Mouse (Mus musculus): ENCODE measurements around the gene Gli1.
A peak's percentile ranks its signal among the peaks of the same experiment; 100 is the strongest.

The Gli1 gene

DNA sequence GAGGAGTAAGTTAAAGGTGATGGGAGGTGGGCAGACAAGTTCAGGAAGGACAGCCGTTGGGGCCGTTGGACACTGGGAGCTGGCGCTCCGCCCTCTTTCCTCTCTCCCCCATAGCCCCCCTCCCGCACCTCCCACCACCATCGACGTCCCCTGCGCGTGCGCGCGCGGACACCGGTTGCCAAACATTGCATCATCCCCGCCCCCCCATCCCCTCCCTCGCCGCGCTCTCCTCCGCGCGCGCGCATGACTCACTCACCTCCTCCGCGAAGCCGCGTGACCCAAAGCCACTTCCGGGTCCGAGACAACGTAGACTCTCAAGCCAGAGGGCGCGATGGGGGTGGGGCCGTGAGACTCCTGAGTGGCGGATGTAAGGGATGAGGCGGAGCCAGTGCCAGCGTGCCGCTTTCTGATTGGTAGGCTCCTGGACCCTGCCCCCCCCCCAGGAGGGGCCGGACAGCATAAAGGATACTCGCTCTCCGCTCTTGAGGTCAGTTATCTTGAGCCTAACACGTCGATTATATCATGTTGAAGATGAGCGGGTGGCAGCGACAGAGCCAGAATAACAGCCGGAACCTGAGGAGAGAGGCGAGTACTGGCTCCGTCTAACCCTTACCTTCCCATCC, 51.4 kb downstream of the Gli1 start:
- DNase-seq, result peak; percentile 100

DNA sequence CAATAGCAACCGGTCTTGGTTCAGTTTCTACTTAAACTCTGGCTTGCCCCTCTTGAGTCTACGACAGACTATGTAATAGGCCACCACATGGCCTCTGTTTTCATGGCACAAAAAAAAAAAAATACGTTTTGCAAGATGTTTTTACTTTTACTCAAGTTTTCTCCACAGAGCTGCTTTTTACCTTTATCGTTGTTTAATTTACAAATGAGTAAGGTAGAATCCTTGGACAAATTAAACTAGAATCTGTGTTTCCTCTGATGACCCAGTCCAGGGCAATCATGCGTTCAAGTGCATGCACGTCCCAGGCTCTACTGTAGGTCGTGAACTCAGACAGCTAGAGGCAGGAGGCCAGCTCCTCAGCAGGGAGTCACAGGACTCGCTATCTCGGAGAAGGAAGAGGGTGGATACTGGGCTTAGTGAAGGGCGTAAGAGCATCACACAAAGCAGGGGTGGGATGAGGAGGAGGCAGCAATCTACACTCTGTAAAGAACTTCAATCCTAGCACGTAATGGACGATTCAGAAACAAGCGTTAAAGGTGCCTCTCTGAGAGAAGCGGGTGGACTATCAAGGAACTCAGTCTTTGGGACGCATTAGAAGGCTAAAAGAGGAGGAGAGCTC, 52.1 kb downstream of the Gli1 start:
- DNase-seq, result peak; percentile 77

DNA sequence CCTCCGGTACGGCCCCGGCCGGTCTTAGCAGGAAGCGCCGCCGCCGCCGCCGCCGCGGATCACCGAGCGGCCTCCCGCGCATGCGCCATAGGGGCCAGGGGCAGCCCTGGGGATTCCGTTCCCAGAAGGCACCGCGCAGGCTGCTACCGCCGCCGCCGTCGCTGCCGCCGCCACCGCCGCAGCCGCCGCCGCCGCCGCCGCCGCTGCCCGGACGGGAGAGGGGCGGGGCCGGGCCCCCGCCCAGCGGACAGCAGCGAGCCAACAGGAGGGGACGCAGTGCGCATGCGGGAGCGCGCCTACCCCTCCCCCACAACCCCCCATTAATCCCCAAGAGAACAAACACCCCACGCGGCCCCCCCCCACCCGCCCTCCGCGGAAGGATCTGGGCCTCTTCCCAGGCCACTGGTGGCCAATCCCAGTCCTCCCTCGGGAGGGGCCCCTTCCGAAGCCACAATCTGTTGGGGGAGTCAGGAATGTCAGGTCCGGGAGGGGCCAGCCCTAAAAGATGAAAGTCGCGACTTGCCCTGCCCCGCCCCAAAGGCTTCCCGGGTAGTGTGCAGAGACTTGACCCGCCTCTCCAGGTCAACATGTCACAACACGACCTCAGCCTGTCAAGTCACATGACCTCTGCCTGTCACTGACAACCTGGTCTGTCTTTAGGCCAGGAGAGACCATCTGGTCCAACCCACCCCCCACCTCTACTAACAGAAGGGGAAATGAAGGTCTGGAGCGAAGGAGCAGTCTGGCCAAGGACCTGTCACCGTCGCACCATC, 52.8 kb downstream of the Gli1 start, which contains the start of gene Mbd6:
TSS of gene Mbd6 (minus strand) at position 219 of the 773 bp plus-strand sequence.
- peak; percentile 94 for DNase-seq

DNA sequence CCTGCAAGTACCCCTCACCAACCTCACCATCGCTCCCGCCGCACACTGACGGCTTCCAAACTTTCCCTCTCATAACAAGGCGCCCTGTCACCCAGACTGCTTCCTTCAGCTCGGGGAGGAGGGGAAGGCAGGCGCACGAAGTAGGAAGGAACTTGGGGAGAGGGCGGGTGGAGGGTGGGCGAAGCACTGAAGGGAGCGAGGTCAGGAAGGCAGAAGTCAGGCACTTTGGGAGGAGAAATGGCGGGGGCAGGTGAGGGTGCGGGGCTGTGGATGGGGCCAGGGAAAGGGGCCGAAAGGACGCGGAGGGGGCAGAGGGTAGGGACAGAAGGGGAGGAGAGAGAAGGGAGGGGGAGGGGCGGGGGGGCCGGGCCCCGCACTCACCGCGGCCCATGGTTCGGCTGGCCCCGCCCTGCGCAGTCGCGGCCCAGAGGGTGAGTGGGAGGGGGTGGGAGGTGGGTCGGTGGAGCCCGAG, 53.4 kb downstream of the Gli1 start:
- DNase-seq, result peak; percentile 81

DNA sequence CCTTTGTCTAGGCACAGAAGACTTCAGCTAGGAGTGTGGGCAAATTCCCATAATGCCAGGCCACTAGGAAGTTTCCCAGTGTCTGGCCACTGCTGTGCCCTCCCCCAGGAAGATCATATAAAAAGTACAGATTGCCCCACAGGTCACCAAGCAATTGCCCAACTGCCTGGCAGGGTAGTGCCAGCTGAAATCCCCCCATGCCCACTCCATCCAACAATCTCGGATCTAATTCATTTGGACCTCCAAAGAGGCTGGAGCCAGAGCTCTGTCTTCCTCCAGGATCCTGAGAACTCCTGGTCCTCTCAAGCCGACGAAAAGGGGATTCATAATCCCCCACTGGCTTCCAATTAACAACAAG, 53.9 kb downstream of the Gli1 start:
- DNase-seq, result no peak

DNA sequence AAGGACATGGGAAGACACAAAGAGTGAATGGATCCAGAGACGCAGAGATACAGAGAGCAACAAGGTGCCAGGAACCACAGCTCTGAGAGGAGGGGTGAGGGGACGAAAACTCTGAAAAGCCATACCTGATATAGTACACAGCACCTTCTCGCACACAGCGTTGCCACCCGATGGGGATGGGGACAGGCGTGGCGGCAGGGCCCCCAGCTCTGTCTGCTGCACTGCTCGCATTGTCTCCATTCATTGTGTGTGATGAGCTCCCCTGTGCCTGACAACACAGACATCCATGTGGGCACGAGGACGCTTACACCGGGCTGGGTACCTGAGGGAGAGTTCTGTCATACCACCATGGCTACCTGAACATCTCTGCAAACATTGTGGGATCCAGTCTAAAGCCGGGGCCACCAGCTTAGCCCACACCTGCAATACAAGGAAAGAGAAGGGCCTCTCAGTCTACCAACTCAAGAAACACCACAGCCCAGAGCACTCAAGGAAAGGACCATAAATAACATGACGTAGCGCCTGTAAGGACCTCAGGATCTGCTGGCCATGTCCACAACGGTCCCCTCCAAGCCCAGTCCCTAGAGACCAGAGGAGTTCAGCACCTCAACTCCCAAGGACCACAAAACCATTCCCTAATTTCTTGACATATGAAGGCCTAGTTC, 54.4 kb downstream of the Gli1 start:
- DNase-seq, result no peak

DNA sequence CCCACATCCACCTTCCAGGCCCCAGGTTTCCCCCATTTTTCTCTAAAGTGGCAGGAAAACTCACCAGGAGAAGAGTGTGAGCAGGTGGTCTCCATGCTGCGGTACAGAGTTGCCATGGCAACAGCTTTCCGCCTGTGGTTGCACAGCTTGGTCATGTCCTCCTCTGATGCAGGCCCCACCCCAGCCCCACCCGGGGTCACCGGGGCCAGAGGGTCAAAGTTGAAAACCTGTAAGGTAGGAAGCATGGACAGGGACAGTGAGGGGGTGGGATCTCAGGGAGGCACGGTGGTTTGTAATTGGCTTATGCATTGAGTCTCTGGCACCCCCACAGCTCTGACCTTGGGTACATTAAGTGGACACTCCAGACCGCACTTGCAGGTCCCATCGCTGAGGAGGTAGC, 55.0 kb downstream of the Gli1 start:
- no peak for DNase-seq

DNA sequence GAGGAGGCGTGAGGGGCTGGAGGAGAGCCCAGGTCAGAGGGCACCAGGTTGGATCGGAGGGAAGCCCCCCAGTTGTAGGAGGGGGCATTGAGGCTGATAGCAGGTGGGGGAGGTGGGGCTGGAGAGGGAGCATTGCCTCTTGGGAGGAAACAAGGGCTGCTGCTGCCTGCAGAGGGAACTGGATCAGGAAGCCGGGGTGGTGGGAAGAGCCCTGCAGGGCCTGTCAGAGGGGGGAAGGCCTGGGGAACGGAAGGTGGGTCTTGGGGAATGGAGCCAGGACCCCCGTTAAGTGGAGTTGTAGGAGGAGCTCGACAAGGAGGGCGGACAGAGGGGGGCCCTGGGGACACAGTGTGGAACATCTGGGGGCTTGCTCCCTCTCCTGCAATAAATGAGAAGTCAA, 55.6 kb downstream of the Gli1 start:
- no peak for DNase-seq

DNA sequence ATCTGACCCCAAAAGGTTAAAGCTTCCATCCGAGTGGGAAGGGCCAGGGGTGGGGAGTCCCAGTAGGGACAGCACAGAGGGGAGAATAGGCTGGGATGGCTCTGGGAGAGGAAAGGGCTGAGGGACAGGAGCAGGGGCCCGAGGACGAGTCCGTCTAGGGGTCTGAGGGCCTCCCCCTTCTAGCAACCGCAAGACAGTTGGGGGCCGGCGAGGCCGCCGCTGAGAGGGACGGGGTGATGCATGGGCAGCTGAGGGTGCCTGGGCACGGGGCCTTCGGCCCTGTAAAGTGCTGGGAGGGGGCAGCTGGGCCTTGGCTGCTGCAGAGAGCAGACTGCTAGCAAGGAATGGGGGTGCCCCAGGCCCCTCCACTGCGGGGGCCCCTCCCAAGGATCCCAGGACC, 56.1 kb downstream of the Gli1 start:
- no peak for DNase-seq

DNA sequence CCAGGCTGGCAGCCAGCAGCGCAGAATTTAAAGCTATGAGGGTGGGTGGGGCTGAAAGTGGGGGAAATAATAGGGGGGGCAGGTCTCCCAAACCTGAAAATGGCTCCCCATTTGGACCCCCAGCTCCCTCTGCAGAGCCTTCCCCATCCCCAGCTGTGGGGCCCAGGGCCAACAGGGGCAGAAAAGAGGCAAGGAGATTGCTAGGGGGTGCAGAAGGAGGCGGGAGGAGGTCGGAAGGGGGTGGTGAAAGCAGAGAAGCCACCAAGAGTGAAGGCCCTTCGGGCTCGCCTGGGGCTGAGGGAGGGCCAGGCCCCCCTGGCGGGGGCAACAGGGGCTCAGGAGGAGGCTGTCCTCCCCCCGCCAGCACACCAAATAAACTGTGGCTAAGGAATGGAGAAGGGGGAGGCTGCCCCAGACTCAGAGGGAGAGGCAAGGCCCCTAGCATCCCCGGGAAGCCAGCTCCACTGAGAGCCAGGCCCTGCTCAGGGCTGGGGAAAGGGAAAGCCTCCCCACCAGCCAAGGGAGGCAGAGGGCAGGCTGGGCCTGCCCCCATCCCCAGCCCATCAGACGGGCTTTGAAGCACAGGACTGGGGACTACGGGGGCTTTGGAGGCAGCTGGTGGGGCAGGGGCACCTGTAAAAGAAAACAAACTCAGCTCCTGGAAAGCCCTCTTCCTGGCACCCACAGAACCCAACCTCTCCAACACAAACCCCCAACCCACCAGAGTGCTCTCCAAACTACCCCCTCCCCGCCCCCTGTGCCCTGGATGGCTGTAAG, 56.9 kb downstream of the Gli1 start:
- no peak for DNase-seq

DNA sequence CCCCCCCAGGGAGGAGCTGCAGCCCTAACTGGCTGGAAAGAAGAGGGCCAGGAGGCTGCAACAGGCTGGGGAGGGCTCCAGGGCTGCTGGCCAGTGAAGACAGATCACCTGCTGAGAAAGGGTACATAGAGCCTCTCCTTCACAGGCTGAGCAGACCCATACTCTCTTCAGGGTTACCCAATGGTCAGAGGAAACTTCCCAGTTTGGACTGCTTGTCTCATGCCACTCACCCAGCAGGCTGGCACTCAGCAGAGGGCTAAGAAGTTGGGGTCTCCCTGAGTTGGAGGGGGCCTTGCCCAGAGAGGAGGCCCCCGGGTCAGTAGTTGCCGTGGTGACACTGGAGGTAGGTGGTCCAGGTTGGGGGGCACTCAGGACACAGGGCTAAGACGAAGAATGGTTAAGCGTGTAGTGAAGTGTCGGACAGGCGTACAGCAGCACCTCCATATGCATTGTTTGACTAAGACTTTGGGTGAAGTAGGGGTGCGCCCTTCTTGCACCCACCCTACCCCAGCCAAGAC, 57.6 kb downstream of the Gli1 start:
- no peak for DNase-seq

DNA sequence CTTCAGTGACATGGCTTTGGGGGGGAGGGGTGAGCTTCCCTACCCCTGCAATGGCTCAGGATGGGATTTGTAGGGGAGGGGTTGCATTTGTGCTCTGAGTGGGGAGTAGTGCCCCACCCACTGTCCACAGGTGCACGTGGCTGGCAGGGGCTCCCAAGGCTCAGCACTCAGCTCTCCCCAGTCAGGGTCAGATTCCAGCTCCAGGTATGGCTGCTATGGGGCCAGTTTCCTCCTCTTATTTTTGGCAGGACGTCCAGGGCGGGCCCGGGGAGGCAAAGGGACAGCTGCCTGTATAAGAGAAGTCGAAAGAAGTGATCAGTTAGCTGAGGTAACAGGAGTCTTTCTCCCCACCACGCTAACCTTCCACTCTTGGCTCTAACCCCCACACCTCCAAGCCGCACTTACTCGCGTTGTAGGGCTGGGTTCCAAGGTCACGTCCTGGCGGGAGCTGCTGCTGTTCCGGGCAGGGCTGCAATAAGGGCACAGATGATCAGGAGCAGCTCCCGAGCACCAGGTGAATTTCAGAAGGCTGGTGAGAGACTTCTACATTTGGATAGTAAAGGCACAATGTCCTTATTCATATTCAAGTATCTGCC, 59.1 kb downstream of the Gli1 start:
- DNase-seq, result no peak

DNA sequence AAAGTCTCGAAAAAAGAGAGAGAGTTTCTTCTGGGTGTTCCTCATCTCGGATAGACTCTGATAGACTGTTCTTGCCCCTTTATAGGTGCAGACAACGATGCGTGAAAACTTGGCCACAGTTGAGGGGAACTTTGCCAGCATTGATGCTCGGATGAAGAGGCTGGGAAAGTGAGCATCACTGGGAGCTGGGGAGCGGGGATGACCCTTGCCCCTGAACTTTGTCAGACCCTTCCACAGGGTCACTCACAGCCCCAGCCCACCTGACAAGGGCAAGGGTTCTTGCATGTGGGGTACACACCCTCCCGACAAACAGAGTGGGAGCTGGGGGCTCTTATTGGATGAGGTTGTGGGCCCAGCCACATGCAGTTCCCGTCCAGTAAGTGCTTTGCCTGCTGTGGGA, 60.5 kb downstream of the Gli1 start:
- DNase-seq, result no peak

All from kidney, postnatal 10 days (tissue).